Mouse (Mus musculus): ENCODE measurements at regions not wholly inside any gene's neighbourhood (a gene's known extent, or its start where the extent isn't known, plus 50 kb on each side); places are given as distances from the start of the nearest gene placed in this dataset.
"Not testable (repeated sequence)": the region's sequence is repeated elsewhere in the genome, so short reads cannot be mapped to it uniquely, and the experiment has no call there.

GRCm38 (mm10) chr14:27562564-27562963 is 54.3 kb upstream of the Ccdc66 start:
- peak; percentile 91 for DNase-seq

DNA sequence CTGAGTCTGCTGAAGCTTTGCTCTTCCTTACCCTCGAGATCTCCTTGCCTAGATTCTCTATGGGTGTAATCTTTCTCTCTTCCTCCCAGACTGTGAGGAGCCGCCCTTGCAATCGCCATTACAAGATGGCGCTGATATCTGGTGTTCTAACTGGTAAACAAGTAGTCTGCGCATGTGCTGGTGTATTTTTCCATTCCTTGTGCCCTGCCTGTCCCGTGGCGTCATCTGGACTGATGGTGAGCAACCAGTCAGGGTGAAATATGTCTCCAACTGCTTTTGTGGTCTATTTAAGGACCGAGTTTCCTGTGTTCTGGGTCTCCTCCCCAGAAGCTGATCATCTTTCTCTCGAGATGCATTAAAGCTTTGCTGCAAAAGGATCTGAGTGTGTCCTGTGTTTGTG is 53.7 kb upstream of the Ccdc66 start:
- not testable (repeated sequence) for DNase-seq

DNA sequence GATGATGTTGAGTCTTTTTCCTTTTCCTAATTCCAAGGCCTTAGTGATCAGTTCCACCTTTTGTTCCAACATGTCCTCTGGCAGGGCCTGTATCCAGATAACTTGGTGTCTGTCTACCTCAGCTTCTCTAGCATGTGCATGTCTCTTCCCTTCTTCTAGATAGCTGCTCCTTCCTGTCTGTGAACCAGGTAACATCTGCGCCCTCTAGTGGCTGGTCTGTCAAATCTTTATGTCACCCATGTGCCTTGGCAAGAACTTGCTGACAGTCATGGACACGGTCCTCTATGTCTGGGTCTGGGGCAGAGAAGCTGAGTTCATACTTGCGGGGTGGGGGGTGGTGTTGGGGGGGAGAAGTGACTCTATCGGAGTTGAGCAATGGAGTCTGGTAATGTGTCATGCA is 52.2 kb upstream of the Ccdc66 start:
- no peak for DNase-seq

- DNase-seq: no peak
These were observed 50.7 kb upstream of the Ccdc66 start for GRCm38 (mm10) chr14:27558794-27559491.
